Mouse (Mus musculus) megakaryocyte, adult 5-6 weeks (primary cell): ENCODE measurements around the gene Impdh1. TPM values are rescaled to one million over a fixed set of nuclear protein-coding genes. Genes with fewer than 3 reads are reported as not detected.

Experiments used
- ATAC-seq: 2 replicates; pipeline ENCODE4 v1.8.0; 2016; ENCODE audit warnings: mild to moderate bottlenecking, inconsistent platforms; ENCODE audit not compliant: poor library complexity, severe bottlenecking
- total RNA-seq, 2 experiments: library from RNA; stranded (forward) in 1 of 2; stranded (reverse) in 1 of 2; fragments of 153-499, 151-499 nt in 1 of 2; fragments of 221-1000, 200-1000 nt in 1 of 2; gene quantifications; 2 replicates each; pipeline versions ENCODE4 v1.2.3 to v1.2.4; 2015 to 2017

The Impdh1 gene
- total RNA-seq, 2 experiments from 2014 or later: 7.8 to 11.6 TPM

- ATAC-seq: no peak
Measured at GRCm38 (mm10) chr6:29214245-29214644, 1.9 kb downstream of the Impdh1 start.

GRCm38 (mm10) chr6:29213436-29213835 is 2.7 kb downstream of the Impdh1 start:
- ATAC-seq: no peak

DNA sequence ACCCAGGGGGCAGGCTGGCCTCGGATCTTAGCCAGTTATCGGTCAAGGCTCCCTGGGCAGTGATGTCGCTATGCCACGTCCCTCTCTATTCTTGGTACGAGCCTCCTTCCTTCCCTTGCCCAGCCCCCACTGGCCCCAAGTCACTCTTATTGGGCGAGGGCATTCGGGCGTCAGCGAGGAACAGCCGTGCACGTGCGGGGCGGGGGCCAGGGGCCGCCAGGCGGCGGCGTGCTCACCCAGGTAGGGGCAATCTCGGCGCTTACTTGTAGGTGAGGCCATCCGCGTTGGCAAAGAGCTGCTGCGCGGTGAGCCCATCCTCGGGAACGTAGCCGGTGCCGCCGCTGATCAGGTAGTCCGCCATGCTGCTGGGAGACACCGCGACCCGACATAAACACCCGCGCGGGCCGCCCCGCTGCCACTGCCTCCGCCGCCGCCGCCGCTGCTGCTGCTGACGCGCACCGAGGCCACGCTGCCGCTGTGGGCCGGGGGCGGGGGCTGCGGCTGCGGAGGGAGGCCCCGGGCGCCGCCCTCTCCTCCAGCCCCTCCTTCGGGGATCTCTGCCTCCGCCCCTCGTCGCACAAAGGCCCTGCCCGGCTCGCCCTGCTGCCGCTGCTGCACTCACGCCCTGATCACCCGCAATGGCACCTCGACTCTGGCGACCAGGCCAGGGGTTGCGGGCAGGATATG is 4.2 kb downstream of the Impdh1 start:
- peak; percentile 76 for ATAC-seq

- no peak for ATAC-seq
Measured at GRCm38 (mm10) chr6:29211146-29211545, 5.0 kb downstream of the Impdh1 start.

GRCm38 (mm10) chr6:29210231-29210936 is 5.8 kb downstream of the Impdh1 start:
- no peak for ATAC-seq

GRCm38 (mm10) chr6:29208178-29208577 is 8.0 kb downstream of the Impdh1 start:
- ATAC-seq: no peak

GRCm38 (mm10) chr6:29207017-29207416 is 9.1 kb downstream of the Impdh1 start:
- ATAC-seq: no peak

- ATAC-seq: no peak
Measured at GRCm38 (mm10) chr6:29206006-29206405, 10.2 kb downstream of the Impdh1 start.

- peak; percentile 62 for ATAC-seq
Measured at GRCm38 (mm10) chr6:29204932-29205614, 11.1 kb downstream of the Impdh1 start.

- no peak for ATAC-seq
Measured at GRCm38 (mm10) chr6:29203861-29204585, 12.1 kb downstream of the Impdh1 start.

DNA sequence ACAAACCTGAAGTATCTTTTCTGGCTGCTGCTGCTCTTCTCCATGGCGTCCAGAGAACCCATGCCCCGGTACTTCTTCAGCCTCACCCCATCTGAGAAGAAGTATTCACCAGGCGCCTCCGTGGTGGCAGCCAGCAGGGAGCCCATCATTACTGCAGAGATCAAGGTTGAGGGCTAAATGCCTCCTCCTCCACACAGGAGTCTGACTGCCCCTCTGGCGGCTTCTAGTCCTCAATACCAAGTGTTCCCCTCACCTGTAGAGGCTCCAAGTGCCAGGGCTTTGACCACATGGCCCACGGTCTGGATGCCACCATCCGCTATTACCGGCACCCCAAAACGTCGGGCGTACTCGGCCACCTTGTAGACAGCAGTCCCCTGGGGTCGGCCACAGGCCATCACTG is 13.1 kb downstream of the Impdh1 start:
- ATAC-seq: no peak

GRCm38 (mm10) chr6:29201988-29202387 is 14.2 kb downstream of the Impdh1 start:
- no peak for ATAC-seq

DNA sequence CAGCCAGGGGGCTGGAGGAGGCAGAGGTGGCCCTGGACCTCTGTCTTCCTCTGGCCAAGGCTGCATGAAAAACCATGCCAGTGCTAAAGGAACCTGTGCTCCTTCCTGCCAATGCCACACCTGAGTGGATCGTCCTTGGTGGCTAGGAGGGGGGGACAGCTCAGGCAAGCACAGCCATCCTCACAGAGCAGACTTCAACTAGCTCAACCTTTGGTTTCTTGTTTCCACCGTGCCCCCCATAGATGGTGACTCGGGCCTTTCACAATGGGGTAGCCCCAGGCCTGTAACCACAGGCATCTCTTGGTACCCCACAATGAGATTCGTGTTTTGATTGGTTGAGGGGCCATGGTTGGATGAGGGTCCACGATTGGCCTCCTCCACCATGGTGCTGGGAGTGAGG is 14.8 kb downstream of the Impdh1 start:
- ATAC-seq: no peak

GRCm38 (mm10) chr6:29200496-29200895 is 15.7 kb downstream of the Impdh1 start:
- ATAC-seq: no peak

- no peak for ATAC-seq
Measured at GRCm38 (mm10) chr6:29199223-29199855, 16.8 kb downstream of the Impdh1 start.

- peak; percentile 97 for ATAC-seq
Measured at GRCm38 (mm10) chr6:29198309-29199222, 17.6 kb downstream of the Impdh1 start.

DNA sequence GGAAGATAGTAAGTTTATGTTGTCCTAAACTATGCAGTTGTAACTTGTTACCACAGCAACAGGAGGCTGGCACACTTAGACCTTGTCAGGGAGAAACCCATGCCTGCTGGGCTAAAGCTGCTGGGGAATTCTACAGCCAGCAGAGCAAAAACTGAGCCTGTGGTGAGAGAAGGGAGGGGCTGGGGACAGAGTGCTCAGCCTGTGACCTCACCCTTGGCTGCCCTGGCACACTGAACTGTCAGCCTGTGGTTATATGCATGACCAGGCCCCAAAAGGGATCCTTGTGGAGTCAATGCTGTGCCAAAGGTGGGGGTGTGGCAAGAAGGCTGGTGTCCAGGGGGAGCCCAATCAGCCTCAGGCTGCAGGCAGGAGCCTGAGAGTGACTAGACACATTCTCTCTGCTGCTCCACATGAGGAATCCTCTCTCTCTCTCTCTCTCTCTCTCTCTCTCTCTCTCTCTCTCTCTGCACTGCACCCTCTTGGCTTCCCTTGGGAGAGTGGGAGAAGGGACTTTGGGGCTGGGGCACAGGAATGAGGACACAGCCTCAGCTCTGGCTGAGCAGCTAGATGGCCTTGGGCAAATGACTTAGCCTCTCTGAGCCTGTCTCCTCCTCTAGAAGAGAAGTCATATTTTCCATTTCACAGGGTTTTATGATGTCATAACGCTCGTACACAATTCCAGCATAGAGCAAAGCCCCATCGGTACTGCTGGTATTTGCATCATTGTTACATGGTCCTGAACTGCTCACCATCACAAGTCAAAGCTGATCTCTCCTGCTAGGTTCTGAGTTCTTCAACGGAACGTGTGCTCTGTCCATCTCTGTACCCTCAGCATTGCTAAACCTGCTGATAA is 20.1 kb downstream of the Impdh1 start:
- ATAC-seq: no peak

GRCm38 (mm10) chr6:29195146-29195545 is 21.0 kb downstream of the Impdh1 start:
- ATAC-seq: no peak
